Mouse (Mus musculus) layer of hippocampus, adult 2 months (tissue): ENCODE data around the gene Pigb. TPM values are rescaled to one million over a fixed set of nuclear protein-coding genes. Genes with fewer than 3 reads are reported as not detected.
A peak's percentile ranks its signal among the peaks of the same experiment; 100 is the strongest.

Experiments used
- DNase-seq, 2 experiments: peaks; one replicate each; pipeline ENCODE4 v3.0.0; 2022; ENCODE audit warnings: low spot score in 2 of 2
- H3K27ac ChIP-seq: fragments of 200-600 bp; 2 replicates; pipeline ENCODE4 v1.8.1; 2022
- H3K4me3 ChIP-seq: fragments of 200-600 bp; 2 replicates; pipeline ENCODE4 v1.8.1; 2022; ENCODE audit warnings: mild to moderate bottlenecking
- CTCF ChIP-seq: fragments of 200-600 bp; conservative IDR thresholded peaks from 2 replicates; pipeline ENCODE4 v1.8.1; 2022; ENCODE audit warnings: antibody characterized with exemption, mild to moderate bottlenecking, moderate library complexity
- total RNA-seq, 2 experiments: library from RNA; stranded (reverse); gene quantifications; 2 replicates each; pipeline ENCODE4 v1.2.3; 2021

Pigb gene
- total RNA-seq, 2 experiments from 2014 or later = 16.8 to 17.7 TPM

DNA sequence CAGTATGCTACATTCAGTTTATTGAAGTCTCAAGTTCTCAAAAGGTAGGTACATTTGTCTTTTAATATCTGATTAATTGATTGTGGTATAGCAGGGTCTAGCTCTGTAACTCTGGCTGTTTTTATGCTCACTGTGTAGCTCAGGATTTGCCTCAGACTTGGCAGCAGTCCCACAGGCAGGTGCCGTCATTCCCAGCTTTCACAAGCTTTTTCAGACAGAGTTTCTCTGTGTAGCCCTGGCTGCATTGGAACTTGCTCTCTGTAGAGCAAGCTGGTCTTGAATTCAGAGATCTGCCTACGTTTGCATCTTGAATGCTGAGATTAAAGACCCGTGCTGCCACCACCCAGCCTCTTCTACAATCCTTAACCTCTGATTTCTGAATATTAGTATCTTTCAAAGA is 38.0 kb downstream of the Pigb start:
- no peak for DNase-seq
- TF ChIP-seq CTCF = no peak
- H3K27ac ChIP-seq = peak overlapping the region; percentile 11; the same call in 1 of the 2 replicates
- no peak overlapping the region for H3K4me3 ChIP-seq

DNA sequence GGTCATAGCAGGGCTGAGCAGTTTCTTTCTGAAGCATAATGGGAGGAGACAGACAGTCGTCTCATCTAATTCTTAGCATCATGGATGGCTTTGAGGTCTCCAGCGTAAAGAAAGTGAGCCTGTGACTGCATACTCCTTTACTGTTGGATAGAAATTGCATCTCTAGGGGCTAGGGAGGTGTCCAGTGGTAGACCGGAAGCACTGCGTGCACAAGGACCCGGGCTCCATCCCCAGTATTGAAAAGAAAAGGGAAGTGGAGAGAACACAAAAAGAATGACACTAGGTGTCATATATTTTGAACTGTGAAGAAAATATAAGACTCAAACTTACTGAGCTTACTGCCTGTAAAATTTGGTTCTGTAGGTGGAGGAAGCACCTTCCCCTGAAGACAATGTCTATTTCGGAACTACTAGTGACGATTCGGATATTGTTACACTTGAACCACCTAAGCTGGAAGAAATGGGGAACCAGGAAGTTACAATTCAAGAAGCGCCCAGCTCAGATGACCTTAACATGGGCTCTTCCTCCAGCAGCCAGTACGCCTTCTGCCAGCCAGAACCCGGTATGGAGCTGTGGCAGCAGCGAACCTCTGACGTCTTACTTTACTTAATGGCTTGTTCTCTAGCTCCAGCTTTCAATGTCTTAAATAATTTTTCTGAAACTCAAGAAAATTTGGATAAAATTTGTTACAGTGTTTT is 38.7 kb downstream of the Pigb start:
- no peak for TF ChIP-seq CTCF
- Histone ChIP-seq H3K4me3 (no peak overlapping the region), H3K27ac (no peak overlapping the region; the same call in 1 of the 2 replicates)
- DNase-seq = no peak

DNA sequence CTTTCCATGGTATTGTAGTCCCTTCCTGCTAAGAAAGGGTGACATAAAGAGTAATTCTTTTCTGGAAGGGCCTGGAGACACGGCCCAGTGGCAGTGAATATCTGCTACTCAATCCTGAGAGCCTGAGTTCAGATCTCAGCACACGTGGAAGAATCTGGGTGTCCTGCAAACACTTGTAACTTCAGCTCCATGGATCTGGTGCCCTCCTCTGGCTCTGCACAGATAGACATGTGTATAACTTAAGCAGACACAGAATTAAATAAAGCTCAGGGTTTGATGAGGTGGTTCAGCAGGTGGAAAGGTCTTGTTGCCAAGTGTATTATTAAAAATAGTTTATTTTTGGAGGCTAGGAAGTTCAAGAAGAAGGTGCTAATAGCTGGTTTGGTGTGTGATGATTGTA is 39.7 kb downstream of the Pigb start:
- Histone ChIP-seq H3K27ac (no peak overlapping the region), H3K4me3 (no peak overlapping the region)
- peak; percentile 56 for TF ChIP-seq CTCF
- DNase-seq = no peak

DNA sequence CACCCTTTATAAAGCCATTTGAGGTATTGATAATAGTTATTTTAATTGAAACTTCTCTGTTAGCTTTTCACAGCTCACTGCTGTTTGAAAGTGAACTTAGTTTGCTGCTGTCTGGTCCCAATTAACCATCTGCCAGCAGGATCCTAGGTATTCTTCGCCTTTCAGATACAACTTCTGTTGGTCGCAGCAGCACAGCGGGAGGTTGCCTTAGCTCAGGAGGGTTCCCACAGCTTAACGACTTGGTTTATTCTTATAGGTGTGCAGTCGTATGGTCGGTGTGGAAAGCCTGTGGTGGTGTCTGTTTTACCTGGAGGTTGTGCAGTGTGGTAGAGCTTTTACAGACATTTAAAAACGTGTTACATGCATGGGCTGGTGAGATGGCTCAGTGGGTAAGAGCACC is 43.4 kb downstream of the Pigb start:
- TF ChIP-seq CTCF = no peak
- DNase-seq = no peak
- H3K27ac ChIP-seq = no peak overlapping the region

DNA sequence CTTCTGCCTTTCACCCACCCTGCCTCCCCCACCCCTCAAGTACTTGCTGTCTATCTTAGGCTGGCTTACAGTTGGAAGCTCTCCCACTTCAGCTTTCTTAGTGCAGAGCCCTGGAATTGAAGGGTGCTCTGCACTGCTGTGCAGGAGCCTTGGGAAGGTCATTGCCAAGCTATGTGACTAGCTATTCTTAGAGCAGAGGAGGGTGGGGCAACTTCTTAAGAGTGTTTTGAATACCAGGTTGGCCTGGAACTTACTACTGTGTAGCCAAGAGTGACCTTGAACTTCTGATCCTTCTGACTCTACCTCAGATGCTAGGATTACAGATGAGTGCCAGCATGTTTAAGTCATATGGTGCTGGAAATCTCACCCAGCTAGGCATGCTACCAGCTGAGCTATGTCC is 44.0 kb downstream of the Pigb start:
- no peak overlapping the region for H3K27ac ChIP-seq
- no peak for DNase-seq
- TF ChIP-seq CTCF = no peak
- H3K4me3 ChIP-seq = no peak overlapping the region

More for the DNA sequence above, 43.4 kb downstream of the Pigb start:
- H3K4me3 ChIP-seq = no peak overlapping the region

DNA sequence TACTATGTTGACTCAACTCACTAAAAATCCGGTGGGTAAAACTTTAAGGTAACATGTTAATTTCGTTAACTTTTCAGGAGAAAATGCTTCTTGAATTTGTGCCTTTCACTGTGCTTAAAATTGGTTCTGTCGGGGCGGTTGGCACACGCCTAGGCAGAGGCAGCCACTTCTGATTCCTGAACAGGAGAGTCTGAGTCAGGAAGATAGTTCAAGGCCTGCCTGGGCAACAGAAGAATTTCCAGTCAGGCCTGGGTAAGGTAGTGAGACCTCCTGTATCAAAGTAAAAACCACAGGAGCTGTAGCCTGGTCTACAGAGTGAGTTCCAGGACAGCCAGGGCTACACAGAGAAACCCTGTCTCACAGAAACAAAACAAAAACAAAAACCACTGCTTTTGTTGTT is 47.6 kb downstream of the Pigb start:
- DNase-seq = no peak
- TF ChIP-seq CTCF = no peak
- no peak overlapping the region for H3K27ac ChIP-seq

DNA sequence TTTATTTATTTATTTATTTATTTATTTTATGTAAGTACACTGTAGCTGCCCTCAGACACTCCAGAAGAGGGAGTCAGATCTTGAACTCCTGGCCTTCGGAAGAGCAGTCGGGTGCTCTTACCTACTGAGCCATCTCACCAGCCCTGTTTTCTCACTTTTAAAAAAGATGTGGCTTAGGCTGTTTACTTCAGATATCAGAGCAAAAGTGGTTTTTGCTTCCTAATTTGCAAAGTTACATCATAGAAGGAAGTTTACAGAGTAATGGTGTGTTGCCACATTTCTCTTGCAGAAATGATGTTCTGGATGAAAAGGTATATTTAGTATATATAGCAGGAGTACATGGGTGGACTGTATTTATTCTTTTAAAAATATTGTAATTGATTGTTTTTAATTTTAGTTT is 48.8 kb downstream of the Pigb start:
- DNase-seq = no peak
- Histone ChIP-seq H3K27ac (no peak overlapping the region), H3K4me3 (no peak overlapping the region)
- no peak for TF ChIP-seq CTCF

More for the DNA sequence above, 47.6 kb downstream of the Pigb start:
- H3K4me3 ChIP-seq = no peak overlapping the region

DNA sequence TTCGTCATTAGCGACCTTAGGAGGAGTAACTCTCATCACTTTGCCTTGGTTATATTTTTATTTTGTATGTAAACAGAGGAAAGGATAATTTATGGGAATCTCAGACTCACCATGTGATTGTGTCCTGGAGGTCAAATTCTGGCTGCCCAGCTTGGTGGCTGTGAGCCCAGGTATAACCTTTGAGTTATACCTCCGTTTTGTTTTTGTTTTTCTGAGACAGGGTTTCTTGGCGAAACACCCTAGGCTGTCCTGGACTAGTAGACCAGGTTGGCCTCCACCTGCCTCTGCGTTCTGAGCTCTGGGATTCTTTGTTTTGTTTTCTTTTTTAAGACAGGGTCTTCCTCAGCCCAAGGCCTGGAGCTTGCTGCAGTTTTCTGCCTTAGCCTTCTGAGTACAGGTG is 51.5 kb downstream of the Pigb start:
- DNase-seq = no peak
- TF ChIP-seq CTCF = no peak
- H3K4me3 ChIP-seq = no peak overlapping the region
- H3K27ac ChIP-seq = no peak overlapping the region; the same call in 1 of the 2 replicates

DNA sequence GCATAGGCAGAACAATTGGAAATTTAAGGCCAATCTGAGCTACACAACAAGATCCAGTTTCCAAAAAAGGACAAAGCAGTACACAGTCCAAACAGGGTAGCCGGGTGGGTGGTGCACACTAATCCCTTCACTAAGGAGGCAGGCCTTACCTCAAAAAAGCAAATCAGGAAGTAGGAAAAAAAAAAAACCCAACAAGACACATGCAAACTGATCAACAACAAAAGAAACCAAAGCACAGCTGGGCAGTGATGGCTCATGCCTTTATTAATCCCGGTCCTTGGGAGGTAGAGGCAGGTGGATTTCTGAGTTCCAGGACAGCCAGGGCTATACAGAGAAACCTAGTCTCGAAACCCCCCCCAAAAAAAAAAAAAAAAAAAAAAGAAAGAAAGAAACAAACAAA is 52.5 kb downstream of the Pigb start:
- Histone ChIP-seq H3K4me3 (no peak overlapping the region), H3K27ac (no peak overlapping the region)
- TF ChIP-seq CTCF = no peak
- DNase-seq = no peak

DNA sequence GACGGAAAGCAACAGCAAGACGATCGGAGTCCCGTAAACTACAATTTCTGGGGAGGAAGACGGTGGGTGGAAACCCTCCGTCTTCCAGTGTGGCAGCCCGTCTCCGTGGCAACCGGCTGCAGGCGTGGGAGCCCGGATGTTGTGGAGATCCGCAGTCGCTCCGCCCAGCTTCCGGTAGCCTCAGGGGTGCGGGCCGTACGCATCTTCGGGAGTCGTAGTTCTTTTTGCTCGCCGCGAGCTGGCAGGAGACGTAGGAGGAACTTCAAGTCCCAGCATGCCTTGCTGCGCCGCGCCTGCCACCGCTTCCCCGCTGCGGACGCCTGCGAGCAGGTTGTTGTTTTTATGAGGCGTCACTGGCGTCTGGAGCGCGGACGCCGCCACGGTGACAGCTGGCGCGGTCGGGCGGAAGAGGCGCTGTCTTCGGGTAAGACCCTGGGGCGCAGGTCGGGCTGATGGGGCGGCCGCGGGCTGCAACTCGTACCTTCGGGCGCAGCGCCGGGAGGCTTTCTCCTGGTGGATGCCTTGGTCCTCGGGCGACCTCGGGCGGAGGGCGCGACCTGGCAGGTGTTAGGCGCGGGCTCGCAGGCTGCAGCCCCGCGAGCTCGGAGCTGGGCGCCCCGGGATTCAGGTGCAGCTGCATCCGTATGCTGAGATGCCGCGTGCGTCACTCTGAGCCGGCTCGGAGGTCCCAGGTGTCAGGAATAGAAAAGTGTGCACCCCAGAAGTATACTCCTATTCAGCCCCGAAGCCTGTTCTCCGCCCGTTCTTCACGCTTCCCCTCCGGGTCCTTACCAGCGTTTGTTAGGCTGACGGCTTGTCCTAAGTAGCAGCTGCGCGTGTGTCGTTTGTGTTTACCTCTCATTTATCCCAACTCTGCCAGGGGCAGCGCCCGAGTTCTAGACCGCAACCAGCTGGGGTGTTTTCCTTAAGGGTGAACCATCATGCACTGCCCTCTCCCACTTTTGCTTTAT is 54.6 kb downstream of the Pigb start, which contains the start of the genes Ccpg1os and Ccpg1:
Ccpg1os (minus strand) TSS at position 133 of the 971 bp plus-strand sequence.
Ccpg1 (plus strand) TSS at position 180 of the 971 bp plus-strand sequence.
- TF ChIP-seq CTCF = peak; percentile 35
- Histone ChIP-seq H3K27ac (peak within 1 kb of the TSS; percentile 97), H3K4me3 (peak within 1 kb of the TSS; percentile 86)
- DNase-seq = peak; percentile 96 to 99

DNA sequence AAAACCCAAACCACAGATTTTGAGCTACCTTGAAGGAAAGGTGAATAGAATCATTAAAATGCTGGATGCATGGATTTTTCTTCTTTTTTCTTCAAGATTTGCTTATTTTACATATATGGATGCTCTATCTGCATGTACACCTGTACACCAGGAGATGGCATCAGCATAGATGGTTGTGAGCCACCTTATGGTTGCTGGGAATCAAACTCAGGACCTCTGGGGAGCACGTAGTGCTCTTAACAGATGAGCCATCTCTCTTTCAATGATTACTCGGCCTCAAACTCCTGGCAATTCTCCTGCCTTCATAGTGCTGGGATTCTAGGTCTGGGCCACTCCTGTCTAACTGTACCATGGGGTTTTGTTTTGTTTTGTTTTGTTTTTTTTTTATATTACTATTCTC is 57.1 kb downstream of the Pigb start:
- Histone ChIP-seq H3K27ac (no peak overlapping the region), H3K4me3 (no peak overlapping the region)
- DNase-seq = no peak
- TF ChIP-seq CTCF = peak; percentile 41

DNA sequence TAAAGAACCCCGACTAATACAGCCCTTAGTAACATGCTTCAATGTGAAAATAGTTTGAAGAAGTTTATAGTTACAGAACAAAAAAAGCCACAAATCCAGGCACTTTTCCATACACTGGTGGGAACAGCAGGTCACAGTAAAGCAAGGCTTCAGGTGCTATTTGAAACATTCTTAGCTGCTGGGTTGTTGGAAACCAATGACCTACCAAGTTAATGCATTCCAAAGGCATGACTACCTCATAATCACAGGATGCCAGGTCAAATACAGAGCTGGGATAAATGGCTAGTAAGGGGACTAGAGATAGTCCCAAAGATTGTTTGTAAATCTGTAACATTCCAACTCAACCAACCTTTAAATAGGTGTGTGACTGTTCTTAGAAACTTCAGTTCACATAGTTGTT is 64.9 kb downstream of the Pigb start:
- H3K27ac ChIP-seq = no peak overlapping the region
- TF ChIP-seq CTCF = no peak
- no peak for DNase-seq
- no peak overlapping the region for H3K4me3 ChIP-seq

DNA sequence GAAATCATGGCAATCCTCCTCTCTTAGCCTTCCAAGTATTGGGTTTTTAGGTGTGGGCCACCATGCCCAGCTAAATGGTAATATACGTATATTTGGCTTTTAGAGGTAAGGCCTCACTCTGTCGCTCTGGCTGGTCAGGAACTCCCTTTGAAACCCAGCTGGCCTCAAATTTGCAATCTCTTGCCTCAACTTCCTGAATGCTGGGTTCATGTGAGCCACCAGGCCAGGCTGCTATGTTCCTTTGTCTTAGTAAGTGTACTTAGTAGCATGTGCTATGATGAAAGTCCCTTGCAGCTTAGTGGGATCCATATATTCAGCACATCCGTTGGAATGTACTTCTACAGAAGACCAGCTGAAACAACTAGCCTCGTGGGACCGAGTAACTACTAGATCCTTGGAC is 65.4 kb downstream of the Pigb start:
- DNase-seq = no peak
- no peak for TF ChIP-seq CTCF
- H3K27ac ChIP-seq = no peak overlapping the region
- no peak overlapping the region for H3K4me3 ChIP-seq
